Mouse (Mus musculus) layer of hippocampus, postnatal 14 days (tissue): ENCODE data around the gene Ubtf. TPM values are rescaled to one million over a fixed set of nuclear protein-coding genes. Genes with fewer than 3 reads are reported as not detected.
A peak's percentile ranks its signal among the peaks of the same experiment; 100 is the strongest.
"Not testable (repeated sequence)": the region's sequence is repeated elsewhere in the genome, so short reads cannot be mapped to it uniquely, and the experiment has no call there.

Experiments
- DNase-seq, 2 experiments: peaks; one replicate each; pipeline ENCODE4 v3.0.0; 2021 to 2022; ENCODE audit warnings: low spot score in 2 of 2, mixed read lengths in 1 of 2
- long read RNA-seq, 2 experiments: library from polyadenylated mRNA; stranded (forward); transcript quantifications; one replicate each; pipeline ENCODE4 v2.0.0; 2021
- total RNA-seq, 2 experiments: library from RNA; stranded (reverse); gene quantifications; 2 replicates each; pipeline ENCODE4 v1.2.3; 2021

Ubtf gene
- 100 to 1,000 TPM; 120 to 121 TPM for total RNA-seq
- long read RNA-seq, experiment 1, full-length matches to known transcripts: 48 of 80 reads
- long read RNA-seq, experiment 1, partial matches to known transcripts: 4 of 80 reads
- long read RNA-seq, experiment 1, other reads (novel, unspliced or antisense): 28 of 80 reads
- long read RNA-seq, experiment 2, full-length matches to known transcripts: 58 of 96 reads
- long read RNA-seq, experiment 2, partial matches to known transcripts: 6 of 96 reads
- long read RNA-seq, experiment 2, other reads (novel, unspliced or antisense): 32 of 96 reads

DNA sequence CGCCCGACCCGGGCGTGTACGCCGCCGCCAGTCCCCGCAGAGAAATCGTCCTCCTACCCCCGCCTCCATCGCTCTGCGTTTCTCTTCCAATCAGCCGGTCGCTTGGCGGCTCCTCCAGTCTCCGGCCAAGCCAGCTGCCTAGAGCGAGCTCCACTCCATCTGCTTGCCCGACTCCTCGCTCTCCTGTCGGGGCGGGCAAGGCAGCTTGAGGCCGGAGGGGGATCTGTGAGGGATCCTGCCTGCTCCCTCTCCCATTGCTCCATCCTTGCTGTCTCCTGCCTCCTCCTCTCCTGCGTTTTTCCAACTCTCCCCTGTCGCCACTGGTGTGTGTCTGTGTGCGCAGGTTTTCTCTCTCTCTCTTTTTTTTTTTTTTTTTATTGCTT is at the start of gene Ubtf:
Ubtf (minus strand) TSS at position 333 of the 383 bp plus-strand sequence.
- peak; percentile 84 to 87 for DNase-seq

DNA sequence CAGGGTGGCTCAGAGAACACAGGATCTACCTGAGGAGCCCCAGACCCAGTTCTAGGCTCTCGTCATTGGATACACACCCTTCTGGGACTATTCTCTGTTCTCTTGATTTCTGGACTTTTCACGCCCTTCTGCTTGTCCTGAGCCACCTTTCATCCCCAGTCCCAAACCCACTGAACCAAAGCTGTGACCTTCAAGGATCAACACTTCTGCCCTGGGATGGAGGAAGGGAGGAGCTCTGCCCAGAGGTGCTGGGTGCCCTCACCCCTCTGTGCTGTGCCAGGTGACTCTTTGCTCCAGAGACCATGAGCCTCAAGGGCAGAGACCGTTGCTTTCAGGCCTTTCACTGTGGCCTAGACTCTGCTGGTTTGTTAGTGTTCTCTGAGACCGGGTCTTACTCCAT is 49.7 kb upstream of the Ubtf start:
- no peak for DNase-seq

DNA sequence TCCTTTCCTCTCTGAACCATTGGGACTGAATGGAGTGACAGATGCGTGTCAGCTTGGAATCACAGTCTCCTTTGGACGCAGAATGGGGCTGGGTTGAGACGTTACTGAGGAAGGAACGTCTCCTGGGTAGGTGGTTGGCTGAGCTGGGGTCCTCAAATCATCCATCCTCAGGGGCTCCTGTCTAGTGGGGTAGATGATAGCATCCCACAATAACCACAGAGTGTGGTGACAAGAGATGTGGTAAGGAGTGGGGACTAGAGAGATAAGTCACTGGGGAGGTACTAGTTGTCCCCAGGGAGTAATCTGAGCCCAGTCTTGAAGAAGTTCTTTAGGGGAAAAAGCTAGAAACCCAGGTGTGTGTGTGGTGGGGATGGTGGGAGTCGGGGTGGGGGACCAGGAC is 48.8 kb upstream of the Ubtf start:
- no peak for DNase-seq

DNA sequence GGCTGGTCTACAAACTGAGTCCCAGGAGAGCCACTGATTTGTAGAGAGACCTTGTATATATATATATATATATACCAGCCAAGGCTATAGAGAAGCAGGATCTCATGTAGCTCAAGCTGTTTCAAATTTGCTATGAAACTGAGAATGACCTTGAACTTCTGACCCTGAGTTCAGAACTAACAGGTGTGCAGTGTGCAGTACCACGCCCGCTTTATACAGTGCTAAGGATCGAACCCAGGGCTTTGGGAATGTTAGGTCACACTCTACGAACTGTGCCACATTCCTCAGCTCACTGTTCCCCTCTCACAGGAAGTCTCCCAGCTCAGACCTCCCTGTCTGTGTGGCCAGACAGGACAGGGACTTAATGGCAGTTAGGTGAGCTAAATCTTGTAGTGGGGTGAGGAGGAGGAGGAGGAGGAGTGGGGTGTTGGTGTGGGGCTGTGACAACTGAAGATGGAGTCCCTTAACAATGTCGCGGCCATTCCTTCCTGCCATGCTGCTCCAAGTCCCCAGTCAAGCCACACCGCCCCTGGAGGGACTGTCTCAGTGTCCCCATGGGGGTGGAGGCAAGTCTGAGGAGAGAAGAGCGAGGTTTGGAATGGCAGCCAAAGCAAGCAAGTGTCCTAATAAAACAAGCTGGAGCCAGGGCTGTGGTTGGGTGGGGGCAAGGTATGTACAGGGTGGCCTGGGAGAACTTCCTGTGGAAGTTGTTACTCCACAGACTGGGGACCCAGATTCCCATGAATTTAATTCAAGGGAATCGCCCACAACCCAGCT is 48.1 kb upstream of the Ubtf start:
- no peak for DNase-seq

DNA sequence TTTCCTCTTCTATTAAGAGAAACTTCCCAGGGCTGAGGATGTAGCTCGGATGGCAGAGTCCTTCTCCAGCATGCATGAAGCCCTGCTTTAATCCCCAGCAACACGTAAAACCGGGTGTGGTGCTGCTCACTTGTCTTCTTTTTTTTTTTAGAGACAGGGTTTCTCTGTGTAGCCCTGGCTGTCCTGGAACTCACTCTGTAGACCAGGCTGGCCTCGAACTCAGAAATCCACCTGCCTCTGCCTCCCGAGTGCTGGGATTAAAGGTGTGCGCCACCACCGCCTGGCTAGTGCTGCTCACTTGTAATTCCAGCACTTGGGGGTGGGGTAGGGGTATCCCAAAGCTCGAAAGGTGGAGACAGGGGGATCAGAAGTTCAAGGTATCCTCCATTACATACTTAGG is 46.6 kb upstream of the Ubtf start, which contains the start of gene Slc4a1:
Slc4a1 (minus strand) TSS at position 101 of the 400 bp plus-strand sequence.
- not testable (repeated sequence) for DNase-seq

DNA sequence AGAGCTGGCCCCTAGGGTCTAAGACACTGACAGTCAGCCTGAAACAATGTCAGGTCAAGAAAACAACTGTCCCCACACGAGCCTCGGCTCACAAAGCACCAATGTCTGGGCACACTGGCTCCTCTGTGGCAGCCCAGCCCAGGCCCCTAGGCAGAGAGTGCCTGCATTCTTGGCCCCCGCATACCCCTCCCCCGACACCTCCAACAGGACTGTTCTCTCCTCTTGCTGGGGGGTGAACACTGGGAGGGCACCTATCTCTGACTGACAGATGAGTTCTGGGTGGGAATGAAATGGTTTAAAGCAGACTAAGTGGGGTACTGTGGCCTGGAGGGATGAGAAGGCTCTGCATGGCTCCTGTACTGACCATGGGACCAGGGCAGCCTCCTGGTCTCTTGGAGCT is 46.2 kb upstream of the Ubtf start:
- DNase-seq: no peak

DNA sequence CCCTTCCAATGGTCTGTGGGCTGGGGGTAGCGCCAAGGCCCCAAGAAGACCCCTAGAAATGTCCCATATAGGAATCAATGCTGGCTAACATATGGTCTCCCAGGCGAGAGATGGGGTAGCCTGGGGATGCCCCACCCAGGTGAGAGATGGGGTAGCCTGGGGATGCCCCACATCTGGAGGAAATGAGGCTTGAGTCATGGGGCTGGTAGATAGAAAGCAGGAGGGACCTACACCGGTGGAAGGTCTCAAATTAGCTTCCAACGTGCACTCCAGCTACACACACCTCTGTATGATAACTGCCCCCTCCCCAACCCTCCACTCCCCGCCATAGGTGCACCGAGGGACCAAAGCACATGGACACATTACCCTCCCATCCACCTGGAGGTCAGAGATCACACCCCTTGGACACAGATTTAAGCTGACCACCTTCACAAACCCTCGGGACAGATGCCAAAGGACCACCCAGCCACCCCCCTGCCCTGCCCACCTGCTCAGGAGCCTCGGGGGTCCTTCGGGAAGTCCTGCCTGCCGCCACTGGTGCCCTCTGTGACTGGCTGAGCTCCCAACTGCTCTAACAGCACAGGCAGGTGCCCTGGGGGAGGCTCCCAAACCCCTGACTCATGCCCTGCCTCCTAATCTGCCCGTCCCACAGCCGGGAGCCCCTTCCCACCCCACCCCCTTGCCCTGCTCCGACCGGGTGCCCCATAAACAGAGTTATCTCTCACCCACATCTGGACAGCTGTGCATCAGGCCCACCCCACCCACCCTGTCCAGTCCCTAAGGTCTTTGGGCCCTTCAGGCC is 45.2 kb upstream of the Ubtf start:
- no peak for DNase-seq

DNA sequence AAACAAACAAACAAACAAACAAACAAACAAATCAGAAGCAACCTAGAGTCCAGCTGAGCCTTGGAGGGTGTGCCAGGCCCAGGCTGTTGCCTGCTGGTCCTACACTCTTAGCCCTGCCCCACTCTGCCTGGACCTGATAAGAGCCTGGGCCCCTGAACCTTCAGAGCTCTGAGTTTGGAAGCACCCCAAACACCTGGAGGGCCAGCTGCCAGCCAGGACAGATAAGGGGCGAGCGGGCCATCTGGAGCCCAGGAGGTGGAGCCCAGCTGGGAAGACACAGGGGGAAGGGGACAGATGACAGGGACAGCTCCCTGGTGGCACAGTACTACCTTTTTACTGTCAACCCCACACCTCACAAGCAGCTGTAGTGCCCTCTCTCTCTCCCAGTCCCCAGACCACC is 44.1 kb upstream of the Ubtf start:
- no peak for DNase-seq

DNA sequence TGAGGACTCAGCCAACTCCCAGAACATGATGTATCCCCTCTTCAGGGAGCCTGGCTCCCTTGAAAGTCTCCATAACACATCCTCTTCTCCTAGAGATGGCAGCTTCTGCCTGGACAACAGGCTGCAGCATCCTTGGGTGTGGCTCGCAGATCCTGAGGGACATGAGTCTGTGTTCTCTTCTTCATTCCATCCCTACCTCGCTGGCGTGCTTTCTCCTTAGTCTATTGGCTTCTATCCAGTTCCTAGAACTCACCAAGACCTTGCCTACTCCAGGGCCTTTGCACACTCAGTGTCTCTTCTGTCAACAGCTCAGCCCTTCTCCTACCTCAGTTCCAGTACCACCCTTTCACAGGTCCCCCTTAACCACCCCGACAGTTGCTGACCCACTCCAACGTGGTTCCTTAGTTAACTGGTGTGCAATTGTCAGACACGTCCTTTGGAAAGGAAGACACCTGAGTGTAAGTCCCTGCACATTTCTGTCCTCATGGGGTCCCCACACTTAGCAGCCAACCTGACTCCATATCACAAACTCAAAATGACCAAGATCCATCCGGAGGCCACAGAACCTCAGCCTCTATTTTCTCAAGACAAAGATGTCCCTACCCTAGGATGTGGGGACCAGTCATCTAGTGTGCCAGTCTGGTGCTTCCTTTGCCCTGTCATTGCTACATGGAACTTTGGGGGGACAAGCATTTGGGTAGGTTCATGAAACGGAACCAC is 42.4 kb upstream of the Ubtf start:
- no peak for DNase-seq

DNA sequence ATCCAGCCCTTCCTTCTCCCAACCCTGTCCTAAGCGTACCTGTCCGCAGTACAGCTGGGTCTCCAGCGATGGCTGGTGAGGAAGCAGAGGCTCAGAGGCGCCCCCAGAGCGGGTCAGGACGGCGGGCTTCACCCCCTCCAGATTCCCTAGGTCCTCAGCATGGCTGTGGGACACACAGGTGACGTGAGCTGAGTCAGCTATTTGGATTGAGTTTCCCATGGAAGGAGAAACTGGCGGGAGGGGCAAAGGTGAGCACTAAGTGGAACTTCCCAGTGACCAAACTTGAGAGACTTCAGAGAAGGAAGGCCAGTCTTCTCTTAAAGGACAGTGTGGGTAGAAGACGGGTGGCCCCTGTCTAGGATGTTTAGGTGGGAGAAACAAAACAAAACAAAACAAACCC is 38.8 kb upstream of the Ubtf start:
- DNase-seq: no peak

DNA sequence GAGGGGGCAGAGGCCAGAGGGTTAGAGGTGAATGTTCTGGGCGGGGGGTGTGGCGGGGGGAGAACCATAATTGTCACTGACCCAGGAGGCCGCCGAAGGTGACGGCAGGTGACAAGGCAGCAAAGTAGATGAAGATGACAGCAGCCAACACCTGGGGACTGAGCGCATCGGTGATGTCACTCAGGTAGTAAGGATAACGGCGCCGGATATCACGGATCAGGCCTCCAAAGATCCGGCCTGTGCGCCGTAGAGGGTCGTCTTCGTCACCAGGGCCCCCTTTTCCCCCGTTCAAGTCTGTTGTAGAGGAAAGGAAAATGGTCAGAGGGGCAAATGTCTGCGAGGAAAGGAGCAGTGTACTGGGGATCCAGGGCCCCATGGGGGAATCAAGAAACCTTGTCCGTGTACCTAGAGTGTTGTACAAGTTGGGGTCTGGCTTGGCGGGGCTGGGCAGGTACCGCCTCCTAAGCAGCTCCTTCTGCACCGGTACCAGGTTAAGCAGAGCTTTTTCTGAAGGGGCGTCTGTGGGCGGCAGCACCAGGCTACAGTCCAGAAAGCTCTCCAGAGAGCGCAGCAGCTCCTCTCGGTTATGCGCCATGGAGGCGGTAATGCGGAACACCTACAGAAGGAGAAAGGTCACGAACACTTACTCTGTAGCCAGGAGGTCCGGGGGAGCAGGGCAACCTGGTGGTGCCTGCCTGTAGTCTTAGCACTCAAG is 37.3 kb upstream of the Ubtf start:
- DNase-seq: no peak

DNA sequence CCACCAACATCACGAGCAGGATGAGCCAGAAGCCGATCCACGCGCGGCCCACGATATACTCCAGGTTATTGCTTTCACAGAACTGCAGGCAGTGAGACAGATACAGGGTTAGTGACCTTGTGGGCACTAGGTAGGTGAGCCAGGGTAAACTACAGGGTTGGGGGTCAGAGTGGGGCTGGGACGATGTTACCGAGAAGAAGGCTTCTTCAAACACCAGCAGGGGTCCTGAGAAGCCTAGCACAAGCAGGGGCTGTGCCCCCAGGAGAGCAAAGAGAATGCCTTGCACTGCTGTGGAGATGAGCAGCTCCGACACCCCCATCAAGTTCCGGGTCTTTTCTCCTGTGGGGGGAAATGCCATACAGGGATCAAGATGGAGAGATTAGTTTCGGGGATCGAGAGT is 36.6 kb upstream of the Ubtf start:
- DNase-seq: no peak

DNA sequence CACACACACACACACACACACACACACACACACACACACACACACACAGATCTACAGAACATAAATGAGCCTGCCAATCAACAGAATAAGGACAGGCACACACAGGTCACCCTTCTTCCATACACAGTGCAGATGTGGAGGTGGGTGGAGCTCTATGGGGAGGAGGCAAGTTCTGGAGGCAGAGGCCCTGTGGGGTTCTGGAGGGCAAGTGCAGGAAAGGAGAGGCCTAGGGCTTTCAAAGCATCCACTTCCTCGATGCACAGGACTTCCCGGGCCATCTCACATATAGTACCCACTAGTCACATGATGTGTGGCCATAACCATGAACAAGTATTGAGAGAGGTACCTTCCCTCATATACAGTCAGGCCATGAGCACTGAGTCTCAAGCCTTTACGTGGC is 36.0 kb upstream of the Ubtf start:
- DNase-seq: no peak

DNA sequence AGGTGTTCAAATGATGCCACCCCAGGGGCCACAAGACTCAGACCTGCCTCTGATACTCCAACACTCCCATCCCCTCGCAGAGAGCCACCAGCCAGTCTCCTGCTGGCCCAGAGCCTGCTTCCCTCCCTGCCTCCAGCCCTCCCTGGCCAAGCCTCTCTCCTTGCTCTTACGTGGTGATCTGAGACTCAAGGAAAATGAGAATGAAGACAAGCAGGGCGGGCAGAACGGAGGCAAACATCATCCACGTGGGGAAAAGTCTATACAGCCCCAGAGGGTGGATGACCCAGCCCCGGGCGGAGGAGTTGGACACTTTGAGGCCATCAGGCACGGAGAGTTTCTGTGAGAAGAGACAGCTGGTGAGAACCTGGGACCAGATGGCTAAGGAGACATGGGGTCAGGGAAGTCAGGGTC is 33.5 kb upstream of the Ubtf start:
- no peak for DNase-seq

DNA sequence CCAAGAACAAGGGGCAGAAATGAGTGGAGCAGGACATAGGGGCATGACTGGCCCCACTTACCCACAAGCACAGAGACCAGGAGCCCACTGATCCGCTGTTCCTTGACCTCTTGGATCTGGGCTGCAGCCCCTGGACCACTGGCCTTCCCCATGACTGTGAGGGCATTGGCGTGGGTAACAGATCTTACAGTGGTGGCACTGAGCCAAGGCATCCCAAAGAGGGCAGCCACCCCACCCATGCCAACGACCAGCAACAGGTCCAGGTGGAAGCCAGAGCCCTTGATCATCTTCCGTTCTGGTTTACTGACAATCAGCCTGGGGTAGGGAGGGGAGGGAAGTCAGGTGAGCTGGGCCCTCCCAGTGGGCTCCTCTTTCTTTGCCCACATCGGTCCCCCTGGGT is 32.8 kb upstream of the Ubtf start:
- no peak for DNase-seq

DNA sequence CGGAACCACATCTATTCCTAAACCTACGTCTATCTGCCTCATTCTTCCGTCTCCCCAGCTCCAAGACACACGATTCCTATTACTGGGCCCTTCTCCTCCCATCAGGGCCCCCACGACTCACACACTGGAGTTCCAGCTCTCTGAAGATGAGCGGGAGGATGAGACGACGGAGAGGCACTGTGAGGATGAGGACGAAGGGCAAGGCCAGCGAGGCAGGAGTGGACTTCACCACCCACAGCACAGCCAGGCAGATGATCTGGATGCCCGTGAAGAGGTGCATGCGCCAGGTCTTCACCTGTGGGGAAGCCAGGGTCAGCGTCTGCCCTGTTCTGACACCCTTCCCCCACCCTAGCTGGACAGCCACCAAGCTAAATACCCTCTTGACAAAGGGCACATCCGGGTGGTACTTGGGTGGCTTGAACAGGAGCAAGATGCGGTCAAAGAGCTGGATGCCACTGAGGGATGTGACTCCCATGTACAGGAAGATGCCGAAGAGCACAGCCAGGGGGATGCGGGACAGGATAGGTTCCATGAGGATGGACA is 31.5 kb upstream of the Ubtf start:
- DNase-seq: no peak

DNA sequence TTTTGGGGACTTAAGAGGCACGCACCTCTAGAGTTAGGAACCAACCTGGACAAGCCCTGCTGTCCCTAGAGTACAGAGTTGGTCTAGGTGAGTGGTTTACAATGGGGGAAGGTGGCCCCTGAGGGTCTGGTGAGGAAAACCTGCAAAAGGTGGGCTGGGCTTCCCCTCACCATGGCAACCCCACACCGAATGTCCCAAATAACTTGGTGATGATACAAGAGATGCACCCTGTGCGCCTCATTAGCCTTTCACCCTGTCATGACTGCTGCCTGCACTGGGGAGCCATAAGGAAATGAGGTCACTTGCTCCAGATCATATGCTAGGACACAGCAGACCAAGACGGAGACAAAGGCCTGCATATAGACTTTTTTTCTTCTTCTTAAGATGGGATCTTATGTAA is 30.9 kb upstream of the Ubtf start:
- no peak for DNase-seq

DNA sequence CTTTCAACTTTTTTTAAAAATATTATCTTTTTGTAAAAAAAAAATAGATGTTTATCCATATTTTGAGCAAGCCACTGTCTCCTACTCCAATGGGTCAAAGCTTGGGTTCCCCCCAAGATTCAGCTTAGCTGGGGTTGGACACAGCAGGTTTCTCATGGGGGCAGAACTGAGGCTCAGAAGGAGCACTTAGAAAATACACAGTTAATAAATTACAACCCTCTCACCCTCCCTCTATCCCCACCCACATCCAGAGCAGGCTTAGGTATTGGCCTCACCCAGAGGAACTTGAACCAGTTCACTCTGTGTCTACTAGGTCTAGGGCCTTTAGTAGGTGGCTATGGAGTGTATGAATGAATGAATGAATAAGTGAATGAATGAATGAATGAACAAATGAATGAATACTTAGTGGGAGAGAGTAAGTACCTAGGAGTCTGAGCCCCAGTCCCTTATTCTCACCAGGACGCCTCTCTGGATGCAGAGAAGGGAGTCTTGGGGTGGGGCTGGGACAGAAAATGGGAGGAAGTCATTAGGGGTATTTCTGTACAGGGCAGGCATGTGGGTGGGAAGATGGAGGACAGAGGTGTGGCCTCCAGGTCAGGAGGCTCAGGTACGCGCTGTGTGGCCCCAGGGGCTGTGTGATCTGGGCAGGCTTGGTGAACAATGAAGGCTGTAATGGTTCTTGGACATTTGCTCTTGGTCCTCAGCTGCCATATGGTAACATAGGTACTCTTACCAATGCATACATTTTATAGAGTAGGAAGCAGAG is 29.8 kb upstream of the Ubtf start:
- DNase-seq: no peak

DNA sequence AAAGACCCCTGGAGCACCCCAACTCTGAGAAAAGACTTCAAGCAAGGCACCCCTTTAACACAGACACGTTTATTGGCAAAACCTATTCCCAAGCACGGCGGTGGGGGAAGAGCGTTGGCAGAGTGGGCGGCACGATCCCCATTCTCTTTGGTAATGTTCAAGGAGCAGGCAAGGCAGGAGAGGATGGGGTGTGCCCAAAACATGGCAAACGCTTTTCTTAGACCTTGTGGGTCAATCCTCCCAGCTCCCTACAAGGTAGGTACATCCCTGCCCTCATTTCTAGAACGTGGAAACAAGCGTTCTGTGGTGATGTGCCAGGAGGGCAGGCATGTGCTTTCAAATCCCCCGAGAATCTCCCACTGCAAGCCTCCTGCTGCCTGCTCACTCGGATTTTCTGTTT is 29.2 kb upstream of the Ubtf start:
- no peak for DNase-seq
